Mouse (Mus musculus) neural tube, embryonic 13.5 days (tissue): ENCODE results near the gene Eva1c. TPM values are rescaled to one million over a fixed set of nuclear protein-coding genes. Genes with fewer than 3 reads are reported as not detected.
"Not testable (repeated sequence)": the region's sequence is repeated elsewhere in the genome, so short reads cannot be mapped to it uniquely, and the experiment has no call there.

Experiments used
- ATAC-seq: fragments of 200-750 bp; cut with Nextera tagmentation; 2 replicates; pipeline ENCODE4 v1.8.0; 2017; ENCODE audit warnings: low read depth, mild to moderate bottlenecking, moderate TSS enrichment, moderate library complexity
- H3K27ac ChIP-seq: fragments of 300-500 bp; sonication (generic); replicated peaks from 2 replicates; pipeline ENCODE4 v1.5.1; 2015; ENCODE audit warnings: moderate library complexity, mild to moderate bottlenecking, inconsistent platforms
- H3K27me3 ChIP-seq: fragments of 300-500 bp; sonication (generic); 2 replicates; pipeline ENCODE4 v1.6.1; 2015; ENCODE audit warnings: mild to moderate bottlenecking, inconsistent platforms
- H3K36me3 ChIP-seq: fragments of 300-500 bp; sonication (generic); 2 replicates; pipeline ENCODE4 v1.6.1; 2015; ENCODE audit warnings: mild to moderate bottlenecking, inconsistent platforms
- H3K4me1 ChIP-seq: fragments of 300-500 bp; sonication (generic); replicated peaks from 2 replicates; pipeline ENCODE4 v1.6.1; 2015; ENCODE audit warnings: inconsistent platforms
- H3K4me2 ChIP-seq: fragments of 300-500 bp; sonication (generic); 2 replicates; pipeline ENCODE4 v1.6.1; 2015; ENCODE audit warnings: inconsistent platforms, mild to moderate bottlenecking, moderate library complexity
- H3K4me3 ChIP-seq: fragments of 300-500 bp; sonication (generic); 2 replicates; pipeline ENCODE4 v1.5.1; 2015; ENCODE audit warnings: mild to moderate bottlenecking, inconsistent platforms
- H3K9ac ChIP-seq: fragments of 300-500 bp; sonication (generic); 2 replicates; pipeline ENCODE4 v1.6.1; 2015; ENCODE audit warnings: moderate library complexity, mild to moderate bottlenecking, inconsistent platforms
- H3K9me3 ChIP-seq: fragments of 300-500 bp; sonication (generic); 2 replicates; pipeline ENCODE4 v1.6.1; 2016; ENCODE audit warnings: inconsistent platforms
- whole genome bisulfite sequencing: fragments of 180-500 bp; shearing (Covaris S2); methylation state at CpG from one replicate; pipeline ENCODE4 v1.1.7; 2015; 5-methylcytosine and 5-hydroxymethylcytosine counted together
- polyA plus RNA-seq: library from polyadenylated mRNA; unstranded; fragments of >200 nt; fragmentation: Nextera tagmentation; extraction: Ambion mirVana; gene quantifications from 2 replicates; pipeline ENCODE4 v1.2.1, GENCODE M21; 2015

Gene Eva1c
- polyA plus RNA-seq, 1 experiment from 2014 or later, result 2.9 TPM

DNA sequence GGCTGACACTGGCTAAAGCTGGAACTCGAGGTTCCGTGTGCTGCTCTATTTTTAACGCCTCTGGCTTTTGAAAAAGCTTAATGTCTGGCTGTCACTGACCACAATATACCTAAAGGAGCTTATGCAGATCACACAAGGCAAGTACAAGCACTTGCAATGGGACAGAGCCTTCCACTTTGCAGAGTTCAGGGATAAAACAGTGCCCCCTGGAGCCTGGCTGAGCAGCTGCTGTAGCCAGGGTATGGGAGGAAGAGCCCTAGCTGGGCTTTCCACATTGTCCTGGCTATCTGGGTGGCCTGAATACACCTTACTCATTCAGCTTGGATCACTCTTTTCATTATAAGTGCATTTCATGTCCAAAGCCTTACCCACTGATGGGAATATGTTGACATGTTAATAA lies 24.6 kb upstream of the Eva1c start:
- peaks cover 79% of the 10 kb centered on the region for H3K36me3 ChIP-seq
- no peak overlapping the region for H3K4me2 ChIP-seq
- H3K27me3 ChIP-seq, result no peaks in the 10 kb centered on the region
- no peaks in the 10 kb centered on the region for H3K9me3 ChIP-seq
- no peak for ATAC-seq
- H3K4me1 ChIP-seq, result no peaks in the 10 kb centered on the region
- 90% methylated on average over 3 of the region's 3 CpGs for WGBS
- H3K4me3 ChIP-seq, result no peak overlapping the region
- no peak overlapping the region for H3K9ac ChIP-seq
- H3K27ac ChIP-seq, result no peak overlapping the region

DNA sequence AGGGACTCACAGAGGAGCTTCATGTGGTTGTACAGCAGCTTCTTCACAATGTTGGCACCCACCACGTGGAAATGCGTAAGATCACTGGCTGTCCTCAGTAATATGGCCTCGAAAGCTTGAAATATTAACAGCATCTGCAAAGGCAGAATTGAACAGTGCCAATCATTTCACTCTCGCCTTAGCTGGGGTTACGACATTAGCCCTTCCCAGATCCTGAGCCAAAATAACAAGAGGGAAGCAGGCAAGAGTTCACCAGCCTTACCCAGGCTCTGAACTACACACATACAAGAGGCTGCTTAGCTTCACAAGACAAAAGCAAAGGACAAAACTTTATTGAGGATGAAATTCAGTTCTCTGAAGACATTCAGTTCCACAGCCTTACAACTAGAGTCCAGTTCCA lies 22.1 kb upstream of the Eva1c start:
- no peaks in the 10 kb centered on the region for H3K27me3 ChIP-seq
- no peak overlapping the region for H3K27ac ChIP-seq
- no peak overlapping the region for H3K9ac ChIP-seq
- H3K36me3 ChIP-seq, result peaks cover 57% of the 10 kb centered on the region
- H3K9me3 ChIP-seq, result no peaks in the 10 kb centered on the region
- ATAC-seq, result no peak
- no peak overlapping the region for H3K4me2 ChIP-seq
- peaks cover 8% of the 10 kb centered on the region for H3K4me1 ChIP-seq
- 96% methylated on average over 5 of the region's 5 CpGs for whole genome bisulfite sequencing
- no peak overlapping the region for H3K4me3 ChIP-seq

DNA sequence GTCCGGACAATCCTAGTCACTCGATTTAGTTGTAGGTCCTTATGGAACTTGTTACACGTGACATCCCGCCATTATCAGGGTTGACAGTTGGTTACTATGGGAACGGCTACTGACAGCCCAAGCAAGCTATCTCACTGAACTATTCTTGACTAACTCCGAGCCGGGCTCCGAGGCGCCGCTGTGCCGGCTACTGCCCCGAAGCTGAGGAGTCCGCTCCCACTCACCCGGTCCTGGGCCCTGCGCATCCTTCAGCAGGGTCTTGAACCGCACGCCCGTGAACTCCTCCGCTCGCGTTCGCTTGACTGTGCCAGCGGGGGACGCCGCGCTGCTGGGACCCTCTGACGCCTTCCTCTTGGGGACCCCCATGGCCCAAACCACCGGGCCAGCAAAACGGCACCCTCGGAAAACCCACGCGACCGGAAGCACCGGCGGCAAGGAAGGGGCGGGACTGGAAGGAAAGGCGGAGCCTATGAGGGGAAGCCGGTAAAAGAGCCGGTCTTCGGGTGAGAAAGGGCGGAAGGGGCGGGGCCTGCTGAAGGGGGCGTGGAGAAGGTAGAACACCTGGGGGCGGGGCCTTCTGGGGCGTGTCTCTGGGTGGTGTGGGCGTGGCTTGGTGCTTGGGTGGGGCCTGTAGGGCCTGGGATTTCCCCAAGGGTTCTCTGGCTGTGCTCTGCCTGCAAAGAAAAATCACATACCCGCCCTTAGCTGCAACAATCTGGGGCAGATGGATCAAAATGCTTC lies 16.4 kb upstream of the Eva1c start, which contains the start of gene Urb1:
Gene Urb1 (minus strand): TSS at position 439 of the 741 bp plus-strand sequence.
- Histone ChIP-seq H3K9me3 (no peaks in the 10 kb centered on the region), H3K4me3 (peak within 1 kb of the TSS; percentile 73), H3K27me3 (no peaks in the 10 kb centered on the region), H3K27ac (peak within 1 kb of the TSS; percentile 67), H3K4me1 (peaks cover 20% of the 10 kb centered on the region), H3K9ac (peak within 1 kb of the TSS; percentile 70), H3K36me3 (peaks cover 9% of the 10 kb centered on the region), H3K4me2 (peak within 1 kb of the TSS; percentile 75)
- WGBS, result under 1% methylated on average over 47 of the region's 47 CpGs
- ATAC-seq, result peak; percentile 97

DNA sequence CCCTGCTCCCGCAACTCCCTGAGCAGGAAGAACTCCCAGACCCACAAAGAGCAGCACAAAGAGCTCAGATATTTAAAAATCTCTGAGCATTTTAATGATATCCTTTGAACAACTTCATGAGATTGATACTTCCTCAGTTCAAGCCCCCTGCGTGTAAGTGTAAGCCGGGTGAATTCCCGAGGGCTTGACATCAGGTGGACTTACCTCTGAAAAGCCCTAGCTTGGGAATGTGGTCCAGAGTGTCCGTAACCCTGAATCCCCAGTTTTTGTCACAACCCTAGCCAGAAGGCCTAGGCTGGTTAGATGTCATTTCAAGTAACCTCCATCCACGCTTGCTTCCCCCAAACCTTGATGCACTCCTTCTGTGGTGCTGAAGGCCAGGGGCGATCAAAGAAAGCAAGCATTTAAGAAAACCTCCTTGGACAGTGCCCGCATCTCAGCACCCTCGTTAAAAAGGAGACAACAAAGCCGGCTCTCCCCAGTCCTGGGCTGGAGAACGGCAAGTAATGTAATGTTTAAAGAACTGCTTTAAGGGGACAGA lies 15.7 kb upstream of the Eva1c start:
- H3K36me3 ChIP-seq, result 0 out of 2 replicates have a peak, but pooled peaks cover 3% of the 10 kb centered on the region
- H3K4me2 ChIP-seq, result peak overlapping the region; percentile 75
- H3K4me1 ChIP-seq, result peaks cover 20% of the 10 kb centered on the region
- no peaks in the 10 kb centered on the region for H3K27me3 ChIP-seq
- peak overlapping the region; percentile 70 for H3K9ac ChIP-seq
- H3K27ac ChIP-seq, result peak overlapping the region; percentile 59
- no peaks in the 10 kb centered on the region for H3K9me3 ChIP-seq
- 55% methylated on average over 11 of the region's 11 CpGs for WGBS
- ATAC-seq, result peak; percentile 32
- H3K4me3 ChIP-seq, result peak overlapping the region; percentile 73

DNA sequence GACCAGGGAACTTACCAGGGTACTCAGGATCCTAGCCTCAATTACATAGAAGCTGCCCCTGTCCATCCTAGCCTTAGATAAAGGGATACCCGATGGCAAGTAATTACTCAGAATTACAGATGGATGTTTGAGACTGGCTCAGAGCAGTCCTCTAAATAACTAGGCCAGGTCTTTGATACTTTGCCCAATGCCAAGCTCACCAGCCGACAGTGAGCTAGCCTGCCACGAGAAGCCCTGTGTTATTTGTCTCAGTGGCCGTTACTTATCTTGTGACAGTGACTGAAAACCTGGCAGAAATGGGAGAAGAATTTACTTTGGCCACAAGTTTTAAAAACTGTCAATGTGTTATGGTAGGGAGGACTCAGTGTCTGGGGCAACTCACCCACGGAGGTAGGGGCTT lies 14.4 kb upstream of the Eva1c start:
- H3K27ac ChIP-seq, result no peak overlapping the region
- H3K9ac ChIP-seq, result no peak overlapping the region
- H3K9me3 ChIP-seq, result no peaks in the 10 kb centered on the region
- H3K4me2 ChIP-seq, result no peak overlapping the region
- H3K4me3 ChIP-seq, result no peak overlapping the region
- H3K27me3 ChIP-seq, result no peaks in the 10 kb centered on the region
- WGBS, result 84% methylated on average over 5 of the region's 5 CpGs
- H3K4me1 ChIP-seq, result peaks cover 20% of the 10 kb centered on the region
- ATAC-seq, result no peak
- H3K36me3 ChIP-seq, result no peaks in the 10 kb centered on the region

DNA sequence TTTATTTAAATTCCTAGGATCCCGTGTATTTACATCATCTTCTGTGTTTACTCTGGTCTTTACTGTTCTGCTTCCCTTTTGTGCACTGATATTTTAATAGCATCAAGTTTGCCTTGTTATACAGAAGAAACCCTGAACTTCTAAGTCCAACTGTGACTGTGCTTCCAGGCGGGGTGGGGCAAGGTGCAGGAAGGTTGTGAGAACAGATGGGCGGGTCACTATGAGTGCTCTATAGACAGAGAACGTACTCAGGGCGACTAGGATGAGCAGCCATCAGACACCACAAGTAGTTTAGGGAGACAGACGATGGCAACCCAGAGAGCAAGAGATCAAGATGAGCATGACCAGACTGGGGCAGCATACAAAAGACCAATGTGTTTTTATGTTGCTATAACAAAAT lies 6.2 kb upstream of the Eva1c start:
- H3K9ac ChIP-seq, result no peak overlapping the region
- no peak for ATAC-seq
- no peaks in the 10 kb centered on the region for H3K4me1 ChIP-seq
- H3K4me3 ChIP-seq, result no peak overlapping the region
- H3K9me3 ChIP-seq, result no peaks in the 10 kb centered on the region
- no peak overlapping the region for H3K27ac ChIP-seq
- H3K4me2 ChIP-seq, result no peak overlapping the region
- no peaks in the 10 kb centered on the region for H3K36me3 ChIP-seq
- WGBS, result 83% methylated on average over 6 of the region's 6 CpGs
- peaks cover 4% of the 10 kb centered on the region; the same call in 1 of the 2 replicates for H3K27me3 ChIP-seq

DNA sequence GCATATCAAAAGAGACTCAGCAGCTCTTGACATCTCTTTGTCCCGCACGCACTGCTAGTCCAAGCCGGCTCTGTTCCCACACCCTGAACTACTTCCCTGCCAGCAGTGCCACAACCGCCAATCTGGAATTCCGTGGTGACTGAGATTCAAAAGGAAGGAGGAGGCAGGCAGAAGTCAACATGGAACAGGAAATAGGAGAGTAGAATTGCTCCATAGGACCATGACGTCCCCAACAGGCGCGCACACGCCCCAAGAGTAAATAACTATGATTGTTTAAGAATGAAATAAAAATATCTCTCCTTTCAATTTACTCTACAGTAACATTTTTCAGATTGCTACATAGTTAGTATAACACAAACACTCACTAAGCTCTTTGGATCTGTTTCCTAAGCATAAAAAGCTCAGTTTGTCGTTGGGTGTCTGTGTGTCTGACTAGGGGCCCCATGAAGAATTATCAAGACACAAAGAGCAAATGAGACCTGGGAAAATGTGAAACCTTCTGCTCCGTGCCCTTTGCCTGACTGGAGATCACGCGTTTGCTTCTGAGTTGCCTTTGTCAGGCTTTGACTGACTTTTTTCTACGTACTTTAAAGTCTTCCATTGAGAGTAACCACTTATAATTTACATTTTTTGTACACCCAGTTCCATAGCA lies 5.3 kb upstream of the Eva1c start:
- no peak overlapping the region for H3K9ac ChIP-seq
- H3K4me3 ChIP-seq, result no peak overlapping the region
- H3K36me3 ChIP-seq, result no peaks in the 10 kb centered on the region
- H3K27me3 ChIP-seq, result peaks cover 4% of the 10 kb centered on the region
- H3K9me3 ChIP-seq, result no peaks in the 10 kb centered on the region
- H3K27ac ChIP-seq, result no peak overlapping the region
- H3K4me2 ChIP-seq, result no peak overlapping the region
- no peak for ATAC-seq
- no peaks in the 10 kb centered on the region for H3K4me1 ChIP-seq
- WGBS, result 85% methylated on average over 14 of the region's 14 CpGs

DNA sequence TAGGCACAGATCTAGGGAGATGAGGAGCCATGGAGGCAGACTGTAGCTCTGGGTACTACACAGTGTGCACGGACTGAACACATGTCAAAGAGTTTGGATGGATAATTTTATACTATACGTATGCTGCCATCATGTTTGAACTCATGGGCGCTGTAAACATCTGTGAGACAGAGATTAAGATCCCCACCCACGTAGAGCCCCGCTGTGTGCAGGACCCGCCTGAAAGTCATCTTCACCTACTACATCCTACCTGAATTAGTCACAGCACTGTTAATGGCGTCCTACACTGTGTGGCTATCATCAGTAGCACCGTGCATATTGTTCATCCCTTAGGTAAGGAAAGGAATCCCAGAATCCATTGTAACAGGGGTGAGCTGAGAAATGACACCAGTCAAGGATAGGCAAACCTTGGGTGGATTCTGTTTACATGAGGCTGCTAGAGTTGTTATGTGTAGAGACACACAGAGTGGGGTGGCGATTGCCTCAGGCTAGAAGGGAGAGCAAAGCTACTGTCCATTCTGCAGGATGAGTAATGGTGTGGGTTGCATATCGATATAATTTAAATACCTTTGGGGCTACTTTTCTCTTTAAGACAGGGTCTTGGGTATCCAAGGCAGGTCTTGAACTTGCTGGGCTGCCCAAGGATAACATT lies 4.1 kb upstream of the Eva1c start:
- ATAC-seq, result no peak

DNA sequence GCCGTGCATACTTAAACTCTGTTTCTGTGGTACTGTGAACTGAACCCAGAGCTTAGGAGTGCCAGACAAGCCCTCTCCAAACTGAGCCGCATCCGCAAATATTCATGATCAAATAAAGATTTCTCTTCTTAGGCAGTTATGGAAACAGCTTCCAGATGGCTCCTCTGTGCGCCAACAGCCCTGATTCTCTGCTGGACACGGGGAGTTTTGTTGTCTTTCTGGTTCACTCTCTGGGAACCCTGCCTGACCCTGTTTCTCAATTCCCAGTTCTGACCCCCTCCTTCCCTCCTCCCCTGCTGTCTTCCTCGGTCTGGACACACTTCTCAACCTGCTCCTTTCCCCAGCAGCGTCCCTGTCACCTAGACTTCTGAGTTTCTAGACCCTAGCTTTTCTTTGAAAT lies 3.5 kb upstream of the Eva1c start:
- 68% methylated on average over 7 of the region's 7 CpGs for WGBS
- Histone ChIP-seq H3K4me2 (no peak overlapping the region), H3K27ac (no peak overlapping the region), H3K4me1 (no peaks in the 10 kb centered on the region), H3K36me3 (no peaks in the 10 kb centered on the region), H3K27me3 (peaks cover 9% of the 10 kb centered on the region), H3K9me3 (no peaks in the 10 kb centered on the region), H3K4me3 (no peak overlapping the region), H3K9ac (no peak overlapping the region)
- ATAC-seq, result no peak

More for the DNA sequence above, 4.1 kb upstream of the Eva1c start:
- Histone ChIP-seq H3K27ac (no peak overlapping the region), H3K36me3 (no peaks in the 10 kb centered on the region), H3K9ac (no peak overlapping the region), H3K4me1 (no peaks in the 10 kb centered on the region), H3K4me3 (no peak overlapping the region), H3K9me3 (no peaks in the 10 kb centered on the region), H3K27me3 (peaks cover 4% of the 10 kb centered on the region), H3K4me2 (no peak overlapping the region)
- WGBS, result 90% methylated on average over 10 of the region's 10 CpGs

DNA sequence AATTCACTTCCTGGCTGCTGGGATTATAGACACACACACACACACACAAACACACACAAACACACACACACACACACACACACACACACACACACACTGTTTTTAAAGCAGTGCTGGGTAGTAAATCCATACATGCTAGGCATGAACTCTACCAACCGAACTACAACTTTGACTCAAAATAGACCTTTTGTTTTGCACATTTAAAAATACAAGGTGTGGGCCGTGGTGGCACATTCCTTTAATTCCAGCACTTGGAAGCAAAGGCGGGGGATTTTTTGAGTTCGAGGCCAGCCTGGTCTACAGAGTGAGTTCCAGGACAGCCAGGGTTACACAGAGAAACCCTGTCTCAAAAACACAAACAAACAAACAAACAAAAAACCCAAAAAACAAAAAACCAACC lies 2.5 kb upstream of the Eva1c start:
- not testable (repeated sequence) for ATAC-seq, H3K36me3 ChIP-seq, H3K4me2 ChIP-seq, H3K4me1 ChIP-seq, H3K4me3 ChIP-seq, H3K27ac ChIP-seq, H3K9ac ChIP-seq, H3K9me3 ChIP-seq
- peaks cover 17% of the 10 kb centered on the region for H3K27me3 ChIP-seq
- WGBS, result 77% methylated on average over 4 of the region's 4 CpGs

DNA sequence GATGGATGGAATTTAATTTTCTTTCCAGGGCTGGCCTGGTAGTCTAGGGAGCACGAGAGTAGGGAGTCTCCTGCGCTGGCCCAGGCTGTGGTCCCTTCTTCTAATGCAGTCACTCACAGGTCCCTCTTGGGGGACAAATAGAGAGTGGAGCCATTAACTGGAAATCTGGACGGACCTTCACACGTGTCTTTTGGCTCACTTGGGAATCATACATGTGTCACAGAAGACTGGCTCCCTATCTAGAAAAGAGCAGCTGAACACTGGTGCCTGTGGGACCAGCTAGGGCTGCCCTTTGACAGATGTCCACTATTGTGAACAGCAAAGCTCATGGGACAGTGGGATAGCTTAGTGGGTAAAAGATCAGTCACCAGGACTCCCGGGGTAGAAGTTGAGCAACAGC lies 478 bp upstream of the Eva1c start:
- no peak overlapping the region for H3K27ac ChIP-seq
- ATAC-seq, result no peak
- no peaks in the 10 kb centered on the region for H3K9me3 ChIP-seq
- H3K4me2 ChIP-seq, result no peak overlapping the region
- H3K4me3 ChIP-seq, result no peak overlapping the region
- 80% methylated on average over 5 of the region's 5 CpGs for WGBS
- H3K9ac ChIP-seq, result no peak overlapping the region
- peaks cover 16% of the 10 kb centered on the region for H3K4me1 ChIP-seq
- H3K36me3 ChIP-seq, result no peaks in the 10 kb centered on the region
- peaks cover 34% of the 10 kb centered on the region for H3K27me3 ChIP-seq

DNA sequence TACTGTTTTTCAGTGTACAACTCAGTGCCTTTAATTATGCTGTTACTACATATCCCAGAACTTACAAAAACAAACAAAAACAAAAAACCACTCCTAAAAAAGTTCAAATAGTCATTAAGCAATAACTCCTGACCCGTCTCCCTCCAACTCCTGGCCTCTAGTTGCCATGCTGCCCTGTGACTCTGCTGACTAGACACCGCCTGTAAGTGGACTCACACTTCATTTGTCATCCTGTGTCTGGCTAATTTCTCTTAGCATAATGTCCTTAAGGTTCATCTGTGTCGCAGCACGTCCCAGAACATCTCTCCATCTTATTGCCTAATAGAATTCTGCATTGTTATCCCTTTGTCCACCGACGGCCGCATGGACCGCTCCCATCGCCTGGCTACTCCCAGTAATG lies 979 bp downstream of the Eva1c start:
- no peaks in the 10 kb centered on the region for H3K9me3 ChIP-seq
- no peak overlapping the region for H3K4me2 ChIP-seq
- peaks cover 49% of the 10 kb centered on the region for H3K27me3 ChIP-seq
- no peak overlapping the region for H3K9ac ChIP-seq
- no peak overlapping the region for H3K27ac ChIP-seq
- H3K4me1 ChIP-seq, result peaks cover 27% of the 10 kb centered on the region
- no peak for ATAC-seq
- H3K36me3 ChIP-seq, result no peaks in the 10 kb centered on the region
- no peak overlapping the region for H3K4me3 ChIP-seq
- 86% methylated on average over 9 of the region's 9 CpGs for WGBS
